Mouse (Mus musculus) stomach, postnatal 0 days (tissue): ENCODE measurements around the gene Rnf135.

Source experiments
- CTCF ChIP-seq: IDR thresholded peaks from 2 replicates; pipeline ENCODE4 v1.5.1; 2016; ENCODE audit warnings: antibody characterized with exemption, low read depth, mild to moderate bottlenecking, moderate library complexity
- EP300 ChIP-seq: optimal IDR thresholded peaks from 2 replicates; pipeline ENCODE3; 2016; ENCODE audit warnings: antibody characterized with exemption

- no peak for TF ChIP-seq CTCF
- no peak for TF ChIP-seq EP300
Measured at GRCm38 (mm10) chr11:80152376-80152775, 31.3 kb upstream of the Rnf135 start.
